In genomic region chr12:106381821-106382220, GRCm38 (mm10) we compare ENCODE assay signal across 27 mouse cellular contexts.
DNase-seq lines count a peak whose midpoint lies in the region; ATAC-seq lines count a peak whose summit lies in the region.
"Had no signal": no experiment of that assay in that cellular context is flagged by ENCODE, and none has a peak within 500 bp of the region (broad histone marks: within the 10 kb centered on the region; RNA-seq: fewer than 3 reads in every experiment).

No protein-coding gene starts in this region.

- no peak overlapping the region for H3K4me2 ChIP-seq in hindbrain, embryonic 13.5 days
- H3K4me2 ChIP-seq in hindbrain, embryonic 11.5 days (replicated peaks; ENCODE audit: low read depth, low read length) = no peak overlapping the region
- H3K4me2 ChIP-seq in midbrain, embryonic 14.5 days (ENCODE audit: low read length) = no peak overlapping the region
- H3K4me2 ChIP-seq in midbrain, embryonic 13.5 days (replicated peaks) = no peak overlapping the region
- H3K4me2 ChIP-seq in forebrain, embryonic 12.5 days = no peak overlapping the region
- H3K4me2 ChIP-seq in forebrain, embryonic 16.5 days (ENCODE audit: low read length) = no peak overlapping the region
- H3K4me2 ChIP-seq: embryonic facial prominence, embryonic 12.5 days; heart, embryonic 11.5 days; liver, embryonic 12.5 days; midbrain, embryonic 15.5 days; neural tube, embryonic 12.5 days had no signal

- H3K27me3 ChIP-seq in hindbrain, embryonic 13.5 days = 0 out of 2 replicates have a peak, but pooled peaks cover 3% of the 10 kb centered on the region
- no peaks in the 10 kb centered on the region for H3K27me3 ChIP-seq in hindbrain, embryonic 11.5 days (ENCODE audit: control insufficient read depth, insufficient read depth, low read length)
- H3K27me3 ChIP-seq in midbrain, embryonic 14.5 days (ENCODE audit: control insufficient read depth, insufficient read depth, low read length) = no peaks in the 10 kb centered on the region
- H3K27me3 ChIP-seq in midbrain, embryonic 13.5 days = no peaks in the 10 kb centered on the region; the same call in 1 of the 2 replicates
- peaks cover 32% of the 10 kb centered on the region for H3K27me3 ChIP-seq in forebrain, embryonic 12.5 days
- 0 out of 2 replicates have a peak, but pooled peaks cover 3% of the 10 kb centered on the region for H3K27me3 ChIP-seq in forebrain, embryonic 16.5 days (replicated peaks; ENCODE audit: control insufficient read depth, insufficient read depth, low read length)
- H3K27me3 ChIP-seq in heart, embryonic 10.5 days (ENCODE audit: insufficient read depth, poor library complexity, severe bottlenecking) = no peaks in the 10 kb centered on the region
- H3K27me3 ChIP-seq: embryonic facial prominence, embryonic 12.5 days; megakaryocyte, embryonic 14.5 days; midbrain, embryonic 15.5 days; neural tube, embryonic 12.5 days had no signal

- no peak overlapping the region for H3K27ac ChIP-seq in hindbrain, embryonic 13.5 days
- no peak overlapping the region for H3K27ac ChIP-seq in hindbrain, embryonic 11.5 days (ENCODE audit: low read depth, low read length)
- H3K27ac ChIP-seq in midbrain, embryonic 14.5 days (replicated peaks; ENCODE audit: low read depth, low read length) = peak overlapping the region; percentile 43; the same call in 1 of the 2 replicates
- no peak overlapping the region for H3K27ac ChIP-seq in midbrain, embryonic 13.5 days
- peak overlapping the region; percentile 20 for H3K27ac ChIP-seq in forebrain, embryonic 12.5 days
- peak overlapping the region; percentile 35 for H3K27ac ChIP-seq in forebrain, embryonic 16.5 days (ENCODE audit: low read length)
- H3K27ac ChIP-seq in heart, embryonic 10.5 days = no peak overlapping the region
- H3K27ac ChIP-seq: embryonic facial prominence, embryonic 12.5 days; liver, embryonic 12.5 days; midbrain, embryonic 15.5 days; neural tube, embryonic 12.5 days had no signal

- no peak for ATAC-seq in hindbrain, embryonic 13.5 days (ENCODE audit: low FRiP score)
- ATAC-seq in hindbrain, embryonic 11.5 days (ENCODE audit: low FRiP score) = no peak
- ATAC-seq in midbrain, embryonic 14.5 days (ENCODE audit: low FRiP score, low TSS enrichment) = no peak
- ATAC-seq in midbrain, embryonic 13.5 days = no peak
- no peak for ATAC-seq in forebrain, embryonic 12.5 days (ENCODE audit: low FRiP score)
- no peak for ATAC-seq in forebrain, embryonic 16.5 days
- ATAC-seq: liver, embryonic 12.5 days; lung, postnatal 0 days; midbrain, embryonic 15.5 days had no signal

- peak overlapping the region; percentile 24; the same call in 1 of the 2 replicates for H3K9ac ChIP-seq in hindbrain, embryonic 13.5 days
- H3K9ac ChIP-seq in hindbrain, embryonic 11.5 days (ENCODE audit: low read depth, low read length) = no peak overlapping the region
- no peak overlapping the region for H3K9ac ChIP-seq in midbrain, embryonic 14.5 days (replicated peaks; ENCODE audit: low read length)
- H3K9ac ChIP-seq in midbrain, embryonic 13.5 days (replicated peaks) = no peak overlapping the region
- no peak overlapping the region for H3K9ac ChIP-seq in forebrain, embryonic 12.5 days
- no peak overlapping the region for H3K9ac ChIP-seq in forebrain, embryonic 16.5 days (replicated peaks; ENCODE audit: low read depth, low read length)
- H3K9ac ChIP-seq: embryonic facial prominence, embryonic 12.5 days; liver, embryonic 12.5 days; midbrain, embryonic 15.5 days; neural tube, embryonic 12.5 days had no signal

- no peaks in the 10 kb centered on the region for H3K36me3 ChIP-seq in hindbrain, embryonic 13.5 days
- no peaks in the 10 kb centered on the region for H3K36me3 ChIP-seq in hindbrain, embryonic 11.5 days (ENCODE audit: control insufficient read depth, insufficient read depth, low read length)
- H3K36me3 ChIP-seq in midbrain, embryonic 14.5 days (ENCODE audit: control insufficient read depth, insufficient read depth, low read length) = no peaks in the 10 kb centered on the region
- H3K36me3 ChIP-seq in midbrain, embryonic 13.5 days = no peaks in the 10 kb centered on the region
- H3K36me3 ChIP-seq in forebrain, embryonic 12.5 days (replicated peaks) = no peaks in the 10 kb centered on the region
- no peaks in the 10 kb centered on the region for H3K36me3 ChIP-seq in forebrain, embryonic 16.5 days (ENCODE audit: control insufficient read depth, insufficient read depth)
- H3K36me3 ChIP-seq in heart, embryonic 10.5 days = no peaks in the 10 kb centered on the region
- H3K36me3 ChIP-seq: embryonic facial prominence, embryonic 12.5 days; liver, embryonic 12.5 days; midbrain, embryonic 15.5 days; neural tube, embryonic 12.5 days had no signal

- no peaks in the 10 kb centered on the region for H3K9me3 ChIP-seq in hindbrain, embryonic 13.5 days
- no peaks in the 10 kb centered on the region for H3K9me3 ChIP-seq in hindbrain, embryonic 11.5 days (ENCODE audit: control insufficient read depth, low read length)
- H3K9me3 ChIP-seq in midbrain, embryonic 14.5 days (ENCODE audit: control insufficient read depth, low read length) = no peaks in the 10 kb centered on the region
- no peaks in the 10 kb centered on the region for H3K9me3 ChIP-seq in midbrain, embryonic 13.5 days
- no peaks in the 10 kb centered on the region for H3K9me3 ChIP-seq in forebrain, embryonic 12.5 days
- H3K9me3 ChIP-seq in forebrain, embryonic 16.5 days (ENCODE audit: control insufficient read depth, low read length) = no peaks in the 10 kb centered on the region
- H3K9me3 ChIP-seq in heart, embryonic 10.5 days = no peaks in the 10 kb centered on the region
- H3K9me3 ChIP-seq: embryonic facial prominence, embryonic 12.5 days; liver, embryonic 12.5 days; midbrain, embryonic 15.5 days; neural tube, embryonic 12.5 days had no signal

- H3K4me3 ChIP-seq in hindbrain, embryonic 13.5 days = no peak overlapping the region
- no peak overlapping the region for H3K4me3 ChIP-seq in hindbrain, embryonic 11.5 days (ENCODE audit: low read depth, low read length)
- H3K4me3 ChIP-seq in midbrain, embryonic 14.5 days (replicated peaks; ENCODE audit: low read depth, low read length) = no peak overlapping the region
- H3K4me3 ChIP-seq in midbrain, embryonic 13.5 days (replicated peaks) = no peak overlapping the region
- no peak overlapping the region for H3K4me3 ChIP-seq in forebrain, embryonic 12.5 days (replicated peaks)
- no peak overlapping the region for H3K4me3 ChIP-seq in forebrain, embryonic 16.5 days (replicated peaks; ENCODE audit: low read length)
- H3K4me3 ChIP-seq in heart, embryonic 10.5 days = no peak overlapping the region
- H3K4me3 ChIP-seq: embryonic facial prominence, embryonic 12.5 days; liver, embryonic 12.5 days; megakaryocyte, embryonic 14.5 days; midbrain, embryonic 15.5 days; neural tube, embryonic 12.5 days had no signal

- H3K4me1 ChIP-seq in hindbrain, embryonic 13.5 days (replicated peaks) = peaks cover 41% of the 10 kb centered on the region
- no peaks in the 10 kb centered on the region for H3K4me1 ChIP-seq in hindbrain, embryonic 11.5 days (replicated peaks; ENCODE audit: control insufficient read depth, insufficient read depth, low read length)
- H3K4me1 ChIP-seq in midbrain, embryonic 14.5 days (ENCODE audit: control insufficient read depth, insufficient read depth, low read length) = peaks cover 29% of the 10 kb centered on the region
- H3K4me1 ChIP-seq in midbrain, embryonic 13.5 days (replicated peaks) = peaks cover 39% of the 10 kb centered on the region
- peaks cover 17% of the 10 kb centered on the region for H3K4me1 ChIP-seq in forebrain, embryonic 12.5 days
- peaks cover 30% of the 10 kb centered on the region for H3K4me1 ChIP-seq in forebrain, embryonic 16.5 days (replicated peaks; ENCODE audit: control insufficient read depth, insufficient read depth, low read length)
- H3K4me1 ChIP-seq in heart, embryonic 10.5 days = no peaks in the 10 kb centered on the region
- H3K4me1 ChIP-seq: liver, embryonic 12.5 days; megakaryocyte, embryonic 14.5 days had no signal

- 57% methylated on average over 15 of the region's 15 CpGs for WGBS in hindbrain, embryonic 13.5 days
- 80% methylated on average over 15 of the region's 15 CpGs for WGBS in hindbrain, embryonic 11.5 days
- 59% methylated on average over 15 of the region's 15 CpGs for WGBS in midbrain, embryonic 14.5 days
- 66% methylated on average over 15 of the region's 15 CpGs for WGBS in midbrain, embryonic 13.5 days
- WGBS in forebrain, embryonic 12.5 days = 69% methylated on average over 15 of the region's 15 CpGs
- 69% methylated on average over 15 of the region's 15 CpGs for WGBS in forebrain, embryonic 16.5 days
- WGBS in heart, embryonic 10.5 days = 78% methylated on average over 15 of the region's 15 CpGs

- DNase-seq in hindbrain, embryonic 11.5 days (ENCODE audit: low spot score) = no peak
- peak; percentile 42 for DNase-seq in midbrain, embryonic 14.5 days
- DNase-seq in heart, embryonic 10.5 days (ENCODE audit: low spot score) = no peak
- DNase-seq in adrenal gland, adult 2 months = no peak
- DNase-seq: B cell, adult 2 months; cerebellum, adult 11 months; cerebellum, adult 9-10 months; cerebellum, postnatal 36 days; embryo, embryonic 11 days; gastrocnemius, postnatal 14 days; heart, postnatal 4 days; kidney, adult 11 months; kidney, postnatal 14 days; left cerebral cortex, postnatal 4 days; lung, adult 18-20 months; lung, postnatal 4 days had no signal

Comparison
In these comparisons a context has a peak if more than half of its experiments do, and no peak if none do; other contexts are left out.
1. H3K27ac ChIP-seq: peak in midbrain, embryonic 14.5 days (single experiment), forebrain, embryonic 12.5 days (single experiment) and forebrain, embryonic 16.5 days (single experiment); none in hindbrain, embryonic 13.5 days (single experiment), hindbrain, embryonic 11.5 days (single experiment), midbrain, embryonic 13.5 days (single experiment) and heart, embryonic 10.5 days (single experiment).